Mouse (Mus musculus): Measurements from ENCODE around the gene Pcyt2. TPM values are rescaled to one million over a fixed set of nuclear protein-coding genes. Genes with fewer than 3 reads are reported as not detected.

Pcyt2 gene
- total and polyA plus RNA-seq, 3 experiments: 201 to 610 (median 344) TPM

GRCm38 (mm10) chr11:120565114-120565513, 52.6 kb downstream of the Pcyt2 start:
- no peak for DNase-seq

GRCm38 (mm10) chr11:120562949-120563348, 54.8 kb downstream of the Pcyt2 start:
- no peak for DNase-seq

GRCm38 (mm10) chr11:120560952-120561728, 56.6 kb downstream of the Pcyt2 start:
- no peak for DNase-seq

Small RNA genes within 50 kb of the gene (microRNA-seq; reads per million reads assigned to microRNA genes)
- gene Mir6936: 0 to 0.83 reads per million in 2 experiments

Other genes starting within 250 kb of the Pcyt2 start
Only the 30 nearest of the 33 such genes appear.
- 1 to 10 TPM in 1 of 2 experiments, not detected in 1; 3.4 TPM for gene Tspan10, start 175.3 kb downstream of the Pcyt2 start, total RNA-seq (2021)
- 0.06 TPM in 1 of 2 replicates, not detected in the other for gene Tspan10, start 175.3 kb downstream of the Pcyt2 start, polyA plus RNA-seq (2012; rRNA removed)
- gene Pde6g, start 164.4 kb downstream of the Pcyt2 start, total RNA-seq (2021): under 1 TPM in 1 of 2 experiments, not detected in 1; 0.31 TPM
- 0.48 and 0.49 TPM in 2 replicates for gene Pde6g, start 164.4 kb downstream of the Pcyt2 start, polyA plus RNA-seq (2012; rRNA removed)
- gene Oxld1, start 159.9 kb downstream of the Pcyt2 start, total RNA-seq (2021): 10 to 100 TPM; 25.8 to 37.1 TPM
- 48.7 and 81.2 TPM in 2 replicates for gene Oxld1, start 159.9 kb downstream of the Pcyt2 start, polyA plus RNA-seq (2012; rRNA removed)
- 10 to 100 TPM; 24.6 to 33.0 TPM for gene Ccdc137, start 159.8 kb downstream of the Pcyt2 start, total RNA-seq (2021)
- gene Ccdc137, start 159.8 kb downstream of the Pcyt2 start, polyA plus RNA-seq (2012; rRNA removed): 8.3 and 12.0 TPM in 2 replicates
- gene Arl16, start 150.3 kb downstream of the Pcyt2 start, total RNA-seq (2021): 10 to 100 TPM; 21.4 to 27.2 TPM
- 23.2 and 27.2 TPM in 2 replicates for gene Arl16, start 150.3 kb downstream of the Pcyt2 start, polyA plus RNA-seq (2012; rRNA removed)
- 100 to 1,000 TPM; 107 to 146 TPM for gene Mrpl12, start 133.3 kb downstream of the Pcyt2 start, total RNA-seq (2021)
- 163 and 185 TPM in 2 replicates for gene Mrpl12, start 133.3 kb downstream of the Pcyt2 start, polyA plus RNA-seq (2012; rRNA removed)
- 100 to 1,000 TPM; 103 to 116 TPM for gene Slc25a10, start 126.1 kb downstream of the Pcyt2 start, total RNA-seq (2021)
- gene Slc25a10, start 126.1 kb downstream of the Pcyt2 start, polyA plus RNA-seq (2012; rRNA removed): 400 and 531 TPM in 2 replicates
- gene Gcgr, start 87.2 kb downstream of the Pcyt2 start, total RNA-seq (2021): 1 to 10 TPM; 1.5 to 1.7 TPM
- 2.1 and 2.5 TPM in 2 replicates for gene Gcgr, start 87.2 kb downstream of the Pcyt2 start, polyA plus RNA-seq (2012; rRNA removed)
- gene Mcrip1, start 68.2 kb downstream of the Pcyt2 start, total RNA-seq (2021): 10 to 100 TPM; 56.9 to 65.8 TPM
- 136 and 157 TPM in 2 replicates for gene Mcrip1, start 68.2 kb downstream of the Pcyt2 start, polyA plus RNA-seq (2012; rRNA removed)
- under 1 TPM; 0.40 to 0.79 TPM for gene Ppp1r27, start 66.8 kb downstream of the Pcyt2 start, total RNA-seq (2021)
- gene Ppp1r27, start 66.8 kb downstream of the Pcyt2 start, polyA plus RNA-seq (2012; rRNA removed): 0.83 and 1.2 TPM in 2 replicates
- gene P4hb, start 44.7 kb downstream of the Pcyt2 start, total RNA-seq (2021): 100 to 1,000 TPM; 462 to 524 TPM
- gene P4hb, start 44.7 kb downstream of the Pcyt2 start, polyA plus RNA-seq (2012; rRNA removed): 108 and 126 TPM in 2 replicates
- gene Arhgdia, start 36.3 kb downstream of the Pcyt2 start, total RNA-seq (2021): 100 to 1,000 TPM; 355 to 386 TPM
- gene Arhgdia, start 36.3 kb downstream of the Pcyt2 start, polyA plus RNA-seq (2012; rRNA removed): 712 and 786 TPM in 2 replicates
- 10 to 100 TPM; 85.5 to 97.9 TPM for gene Alyref, start 19.6 kb downstream of the Pcyt2 start, total RNA-seq (2021)
- gene Alyref, start 19.6 kb downstream of the Pcyt2 start, polyA plus RNA-seq (2012; rRNA removed): 10.3 and 12.6 TPM in 2 replicates
- 10 to 100 TPM; 82.8 to 85.9 TPM for gene Anapc11, start 19.5 kb downstream of the Pcyt2 start, total RNA-seq (2021)
- 183 and 187 TPM in 2 replicates for gene Anapc11, start 19.5 kb downstream of the Pcyt2 start, polyA plus RNA-seq (2012; rRNA removed)
- gene Npb, start 9.5 kb downstream of the Pcyt2 start, total RNA-seq (2021): under 1 TPM; 0.61 to 0.62 TPM
- 1.6 and 2.3 TPM in 2 replicates for gene Npb, start 9.5 kb downstream of the Pcyt2 start, polyA plus RNA-seq (2012; rRNA removed)
- 10 to 100 TPM; 54.2 to 69.5 TPM for gene Sirt7, start 7.3 kb upstream of the Pcyt2 start, total RNA-seq (2021)
- 109 and 128 TPM in 2 replicates for gene Sirt7, start 7.3 kb upstream of the Pcyt2 start, polyA plus RNA-seq (2012; rRNA removed)
- 10 to 100 TPM; 48.1 to 60.7 TPM for gene Mafg, start 15.7 kb upstream of the Pcyt2 start, total RNA-seq (2021)
- gene Mafg, start 15.7 kb upstream of the Pcyt2 start, polyA plus RNA-seq (2012; rRNA removed): 54.3 and 66.9 TPM in 2 replicates
- gene Pycr1, start 25.8 kb upstream of the Pcyt2 start, total RNA-seq (2021): 1 to 10 TPM; 1.0 to 1.9 TPM
- gene Pycr1, start 25.8 kb upstream of the Pcyt2 start, polyA plus RNA-seq (2012; rRNA removed): 3.5 and 3.6 TPM in 2 replicates
- 1 to 10 TPM in 1 of 2 experiments, not detected in 1; 1.0 TPM for gene Myadml2, start 30.2 kb upstream of the Pcyt2 start, total RNA-seq (2021)
- gene Myadml2, start 30.2 kb upstream of the Pcyt2 start, polyA plus RNA-seq (2012; rRNA removed): 0.11 and 0.59 TPM in 2 replicates
- 1 to 10 TPM; 2.8 to 8.1 TPM for gene Notum, start 43.2 kb upstream of the Pcyt2 start, total RNA-seq (2021)
- gene Notum, start 43.2 kb upstream of the Pcyt2 start, polyA plus RNA-seq (2012; rRNA removed): 7.4 and 9.3 TPM in 2 replicates
- gene Aspscr1, start 55.0 kb upstream of the Pcyt2 start, total RNA-seq (2021): 10 to 100 TPM; 74.9 to 84.1 TPM
- 124 and 125 TPM in 2 replicates for gene Aspscr1, start 55.0 kb upstream of the Pcyt2 start, polyA plus RNA-seq (2012; rRNA removed)
- 10 to 100 TPM; 54.0 to 63.5 TPM for gene Cenpx, start 95.8 kb upstream of the Pcyt2 start, total RNA-seq (2021)
- gene Cenpx, start 95.8 kb upstream of the Pcyt2 start, polyA plus RNA-seq (2012; rRNA removed): 86.0 and 90.2 TPM in 2 replicates
- gene Lrrc45, start 96.0 kb upstream of the Pcyt2 start, total RNA-seq (2021): 10 to 100 TPM; 21.9 to 25.3 TPM
- 34.2 and 40.1 TPM in 2 replicates for gene Lrrc45, start 96.0 kb upstream of the Pcyt2 start, polyA plus RNA-seq (2012; rRNA removed)
- 10 to 100 TPM; 13.7 to 15.9 TPM for gene Rac3, start 103.5 kb upstream of the Pcyt2 start, total RNA-seq (2021)
- gene Rac3, start 103.5 kb upstream of the Pcyt2 start, polyA plus RNA-seq (2012; rRNA removed): 21.1 and 25.6 TPM in 2 replicates
- gene Dcxr, start 109.3 kb upstream of the Pcyt2 start, total RNA-seq (2021): 100 to 1,000 TPM in 1 of 2 experiments, 10 to 100 TPM in 1; 41.4 to 122 TPM
- 136 and 150 TPM in 2 replicates for gene Dcxr, start 109.3 kb upstream of the Pcyt2 start, polyA plus RNA-seq (2012; rRNA removed)
- gene Cbr2, start 114.2 kb upstream of the Pcyt2 start, total RNA-seq (2021): 10 to 100 TPM in 1 of 2 experiments, 1 to 10 TPM in 1; 8.3 to 10.6 TPM
- gene Cbr2, start 114.2 kb upstream of the Pcyt2 start, polyA plus RNA-seq (2012; rRNA removed): 52.6 and 54.2 TPM in 2 replicates
- gene Hmga1b, start 144.9 kb upstream of the Pcyt2 start, total RNA-seq (2021): 10 to 100 TPM in 1 of 2 experiments, 1 to 10 TPM in 1; 5.5 to 12.3 TPM
- 2.8 and 6.6 TPM in 2 replicates for gene Hmga1b, start 144.9 kb upstream of the Pcyt2 start, polyA plus RNA-seq (2012; rRNA removed)
- gene Rfng, start 166.3 kb upstream of the Pcyt2 start, total RNA-seq (2021): 10 to 100 TPM; 18.3 to 20.9 TPM
- gene Rfng, start 166.3 kb upstream of the Pcyt2 start, polyA plus RNA-seq (2012; rRNA removed): 91.6 and 95.4 TPM in 2 replicates
- gene Gps1, start 166.3 kb upstream of the Pcyt2 start, total RNA-seq (2021): 100 to 1,000 TPM; 113 to 141 TPM
- 161 and 178 TPM in 2 replicates for gene Gps1, start 166.3 kb upstream of the Pcyt2 start, polyA plus RNA-seq (2012; rRNA removed)
- gene Dus1l, start 178.5 kb upstream of the Pcyt2 start, total RNA-seq (2021): 10 to 100 TPM; 56.0 to 62.0 TPM
- gene Dus1l, start 178.5 kb upstream of the Pcyt2 start, polyA plus RNA-seq (2012; rRNA removed): 43.8 and 53.7 TPM in 2 replicates